Mouse (Mus musculus) erythroblast, embryonic 14.5 days (primary cell): Measurements from ENCODE around the gene Nfkbib.

ENCODE experiments used
- GATA1 ChIP-seq: IDR thresholded peaks from 2 replicates; pipeline ENCODE4 v1.6.1; 2012; ENCODE audit warnings: low read length, inconsistent platforms, mixed read lengths
- TAL1 ChIP-seq: IDR thresholded peaks from 3 replicates; pipeline ENCODE4 v1.6.1; 2012; ENCODE audit warnings: low read length, inconsistent platforms, mixed read lengths

GRCm38 (mm10) chr7:28791706-28792105 is 24.4 kb upstream of the Nfkbib start:
- no peak for TF ChIP-seq GATA1
- TF ChIP-seq TAL1 = no peak
